Mouse (Mus musculus): ENCODE measurements at regions not wholly inside any gene's neighbourhood (a gene's known extent, or its start where the extent isn't known, plus 50 kb on each side); places are given as distances from the start of the nearest gene placed in this dataset.

- ATAC-seq (ENCODE audit: insufficient number of reproducible peaks, low FRiP score, low TSS enrichment) = no peak
Observed at GRCm38 (mm10) chr4:124332974-124333373, 277.6 kb downstream of the 3100002H09Rik start.

GRCm38 (mm10) chr4:124332416-124332815 lies 278.2 kb downstream of the 3100002H09Rik start:
- ATAC-seq (ENCODE audit: insufficient number of reproducible peaks, low FRiP score, low TSS enrichment) = no peak

- no peak for ATAC-seq (ENCODE audit: insufficient number of reproducible peaks, low FRiP score, low TSS enrichment)
Observed at GRCm38 (mm10) chr4:124329107-124329771, 281.4 kb downstream of the 3100002H09Rik start.

- no peak for ATAC-seq (ENCODE audit: insufficient number of reproducible peaks, low FRiP score, low TSS enrichment)
Observed at GRCm38 (mm10) chr4:124326301-124326700, 284.3 kb downstream of the 3100002H09Rik start.

- no peak for ATAC-seq (ENCODE audit: insufficient number of reproducible peaks, low FRiP score, low TSS enrichment)
Observed at GRCm38 (mm10) chr4:124323589-124323988, 287.0 kb downstream of the 3100002H09Rik start.

GRCm38 (mm10) chr4:124321221-124321620 lies 289.4 kb downstream of the 3100002H09Rik start:
- ATAC-seq (ENCODE audit: insufficient number of reproducible peaks, low FRiP score, low TSS enrichment) = no peak

GRCm38 (mm10) chr4:124317042-124317441 lies 293.6 kb downstream of the 3100002H09Rik start:
- no peak for ATAC-seq (ENCODE audit: insufficient number of reproducible peaks, low FRiP score, low TSS enrichment)

- no peak for ATAC-seq (ENCODE audit: insufficient number of reproducible peaks, low FRiP score, low TSS enrichment)
Observed at GRCm38 (mm10) chr4:124311657-124312056, 298.9 kb downstream of the 3100002H09Rik start.

- ATAC-seq (ENCODE audit: insufficient number of reproducible peaks, low FRiP score, low TSS enrichment) = no peak
Observed at GRCm38 (mm10) chr4:124310594-124310993, 300.0 kb downstream of the 3100002H09Rik start.

- ATAC-seq (ENCODE audit: insufficient number of reproducible peaks, low FRiP score, low TSS enrichment) = no peak
Observed at GRCm38 (mm10) chr4:124305871-124306555, 304.6 kb downstream of the 3100002H09Rik start.

- no peak for ATAC-seq (ENCODE audit: insufficient number of reproducible peaks, low FRiP score, low TSS enrichment)
Observed at GRCm38 (mm10) chr4:124302950-124303349, 307.7 kb downstream of the 3100002H09Rik start.

GRCm38 (mm10) chr4:124298667-124299437 lies 311.8 kb downstream of the 3100002H09Rik start:
- ATAC-seq (ENCODE audit: insufficient number of reproducible peaks, low FRiP score, low TSS enrichment) = no peak

- ATAC-seq (ENCODE audit: insufficient number of reproducible peaks, low FRiP score, low TSS enrichment) = no peak
Observed at GRCm38 (mm10) chr4:124292254-124292653, 318.3 kb downstream of the 3100002H09Rik start.

- no peak for ATAC-seq (ENCODE audit: insufficient number of reproducible peaks, low FRiP score, low TSS enrichment)
Observed at GRCm38 (mm10) chr4:124291767-124292166, 318.8 kb downstream of the 3100002H09Rik start.

GRCm38 (mm10) chr4:124287471-124287870 lies 323.1 kb downstream of the 3100002H09Rik start:
- ATAC-seq (ENCODE audit: insufficient number of reproducible peaks, low FRiP score, low TSS enrichment) = no peak

GRCm38 (mm10) chr4:124278681-124279080 lies 331.9 kb downstream of the 3100002H09Rik start:
- no peak for ATAC-seq (ENCODE audit: insufficient number of reproducible peaks, low FRiP score, low TSS enrichment)

GRCm38 (mm10) chr4:124277456-124278181 lies 333.0 kb downstream of the 3100002H09Rik start:
- ATAC-seq (ENCODE audit: insufficient number of reproducible peaks, low FRiP score, low TSS enrichment) = no peak

- ATAC-seq (ENCODE audit: insufficient number of reproducible peaks, low FRiP score, low TSS enrichment) = no peak
Observed at GRCm38 (mm10) chr4:124276741-124277455, 333.7 kb downstream of the 3100002H09Rik start.

GRCm38 (mm10) chr4:124272002-124272401 lies 338.6 kb downstream of the 3100002H09Rik start:
- ATAC-seq (ENCODE audit: insufficient number of reproducible peaks, low FRiP score, low TSS enrichment) = no peak

- ATAC-seq (ENCODE audit: insufficient number of reproducible peaks, low FRiP score, low TSS enrichment) = no peak
Observed at GRCm38 (mm10) chr4:124268404-124268803, 342.2 kb downstream of the 3100002H09Rik start.

Measured in cerebellum, adult (tissue).